Mouse (Mus musculus) left cerebral cortex, postnatal 25 days (tissue): Measurements from ENCODE around the gene Gatd1. TPM values are rescaled to one million over a fixed set of nuclear protein-coding genes. Genes with fewer than 3 reads are reported as not detected.
A peak's percentile ranks its signal among the peaks of the same experiment; 100 is the strongest.

Experiments used
- DNase-seq, 2 experiments: peaks; one replicate each; pipeline ENCODE4 v3.0.0; 2022; ENCODE audit warnings: low spot score in 2 of 2, mixed read lengths in 1 of 2
- intact Hi-C: fragments of 180-260 bp; cut with DNase I; formaldehyde crosslinking; loops from one replicate; pipeline ENCODE4 v1.15.1; 2025
- total RNA-seq, 2 experiments: library from RNA; stranded (reverse); gene quantifications; 2 replicates each; pipeline ENCODE4 v1.2.3; 2021

Gene Gatd1
- total RNA-seq, 2 experiments from 2014 or later = 41.3 to 48.4 TPM

DNA sequence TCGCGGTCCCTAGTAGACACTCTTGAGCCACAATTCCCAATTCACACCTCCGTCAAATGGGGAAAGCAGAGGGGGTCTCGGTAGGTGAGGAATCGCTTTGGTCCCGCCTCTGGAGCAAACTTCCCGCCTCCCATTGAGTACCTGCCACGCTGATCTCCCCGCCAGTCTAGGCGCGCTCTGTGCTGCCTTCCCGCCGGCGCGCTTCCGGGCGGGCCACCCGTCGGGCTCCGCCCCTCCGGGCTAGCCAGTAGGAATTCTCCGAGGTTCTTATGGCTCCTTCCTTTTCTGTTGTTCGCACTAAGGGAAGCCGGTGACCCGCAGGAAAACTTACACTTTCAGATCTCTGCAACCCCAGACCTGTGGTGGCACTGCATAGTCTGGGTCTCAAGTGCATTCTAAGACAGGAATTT, 29.9 kb upstream of the Gatd1 start, which contains the start of gene Pidd1:
Gene Pidd1 (minus strand): TSS at position 198 of the 410 bp plus-strand sequence.
- no peak for DNase-seq
- intact Hi-C loops = no loop called here

DNA sequence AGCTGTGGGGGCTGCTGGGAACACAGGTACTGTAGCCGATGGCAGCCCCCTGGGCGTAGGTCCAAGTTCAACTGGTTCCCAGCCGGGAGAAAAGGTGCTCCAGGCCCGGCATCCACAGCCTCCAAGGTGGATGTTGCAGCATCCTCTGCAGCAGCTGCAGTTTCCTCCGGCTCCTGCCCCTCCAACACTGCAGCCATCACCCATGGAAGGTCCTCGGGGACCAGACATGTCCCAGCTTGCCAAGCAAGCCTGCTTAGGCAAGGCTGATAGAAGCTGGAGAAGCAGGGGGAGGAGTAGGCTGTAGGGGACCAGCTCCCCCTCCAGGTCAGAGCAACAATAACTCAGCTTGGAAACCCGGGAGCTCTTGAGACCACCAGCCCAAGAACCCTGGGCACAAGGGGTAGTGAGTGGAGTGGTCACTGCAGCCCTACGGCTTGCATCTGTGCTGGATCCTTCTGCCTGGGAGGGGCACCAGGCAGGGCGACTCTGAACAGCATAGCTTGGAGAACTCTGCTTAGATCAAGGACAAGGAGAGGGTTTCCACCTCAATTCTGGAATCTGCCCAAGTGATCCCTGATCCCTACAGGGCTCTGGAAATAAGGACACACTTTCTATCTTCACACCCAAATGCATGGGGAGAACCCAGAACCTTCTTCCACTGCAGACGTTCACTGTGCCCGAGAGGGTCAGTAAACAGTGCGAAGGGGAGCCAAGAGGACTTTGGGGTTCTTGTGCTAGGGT, 29.3 kb upstream of the Gatd1 start:
- intact Hi-C loops = no loop called here
- no peak for DNase-seq

DNA sequence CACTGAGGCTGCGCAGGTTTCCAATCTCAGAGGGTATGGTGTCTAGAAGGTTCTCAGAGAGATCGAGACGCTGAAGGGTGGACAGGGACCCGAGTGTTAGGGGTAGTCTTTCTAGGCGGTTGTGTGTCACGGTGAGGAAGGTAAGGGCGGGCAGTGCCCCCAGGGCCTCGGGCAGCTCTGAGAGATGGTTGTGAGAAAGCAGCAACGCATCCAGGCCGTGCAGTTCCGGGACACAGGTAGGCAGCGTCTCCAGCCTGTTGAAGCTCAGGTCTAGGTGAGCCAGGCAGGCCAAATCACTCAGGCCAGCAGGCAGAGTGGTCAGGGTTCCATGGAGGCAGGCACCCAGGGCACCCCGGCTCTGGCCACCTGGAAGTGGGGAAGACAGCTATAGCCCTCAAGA, 28.3 kb upstream of the Gatd1 start:
- intact Hi-C loops = no loop called here
- DNase-seq = no peak

DNA sequence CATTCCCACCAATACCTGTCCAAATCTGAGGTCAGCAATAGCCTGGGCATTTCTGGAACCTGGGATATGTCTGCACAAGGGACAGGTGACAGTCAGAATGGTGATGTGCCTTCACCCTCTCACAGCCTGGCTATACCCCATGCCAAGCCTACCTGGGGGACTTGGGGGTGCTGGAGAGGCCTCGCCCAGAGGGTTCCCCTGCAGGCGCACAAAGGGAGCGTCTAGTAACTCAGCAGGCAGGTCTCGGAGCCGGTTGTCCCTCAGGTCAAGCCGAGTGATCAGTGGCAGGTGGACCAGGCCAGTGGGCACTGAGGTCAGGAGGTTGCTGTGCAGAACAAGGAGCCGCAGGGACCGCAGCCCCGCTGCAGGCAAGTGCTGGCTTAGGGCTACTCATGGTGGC, 27.5 kb upstream of the Gatd1 start:
- DNase-seq = no peak
- intact Hi-C loops = no loop called here

DNA sequence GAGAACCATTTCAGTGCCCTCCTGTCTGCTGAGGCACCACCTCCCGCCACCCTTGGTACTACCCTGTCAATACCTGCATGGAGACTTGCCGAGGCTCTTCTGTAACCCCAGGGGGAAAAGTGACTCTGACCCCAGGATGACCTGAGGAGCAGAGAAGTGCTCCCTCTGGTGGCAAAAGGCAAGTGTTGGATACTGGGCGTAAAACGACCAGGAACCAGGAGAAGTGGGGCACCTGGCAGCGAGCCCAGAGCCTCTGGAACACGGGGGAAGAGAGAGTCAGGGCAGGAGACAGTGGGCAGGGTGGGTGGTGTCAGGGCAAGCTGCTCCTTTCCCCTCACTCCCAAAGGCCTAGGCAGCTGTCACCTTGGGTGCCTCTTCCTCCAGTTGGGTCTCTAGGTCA, 26.7 kb upstream of the Gatd1 start:
- intact Hi-C loops = no loop called here
- DNase-seq = peak in 1 of 2 experiments; percentile 58

DNA sequence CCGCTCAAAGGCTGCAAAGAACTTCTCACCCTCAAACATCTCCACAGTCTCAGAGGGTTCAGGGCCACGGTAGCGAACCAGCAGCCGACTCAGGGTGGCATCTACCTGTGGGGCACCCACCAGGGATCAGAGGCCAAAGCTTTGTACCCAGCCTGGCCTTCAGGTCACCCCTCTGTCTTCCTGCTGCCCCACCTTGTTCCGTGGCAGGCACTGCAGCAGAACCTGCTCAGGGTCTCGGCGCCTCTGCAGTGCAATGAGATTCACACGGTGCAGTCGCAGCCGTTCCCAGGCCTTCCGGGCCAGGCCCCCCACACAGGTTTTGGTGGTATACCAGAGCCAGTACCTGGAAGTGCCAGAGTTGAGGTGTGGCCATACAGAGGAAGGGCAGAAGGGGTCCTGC, 25.9 kb upstream of the Gatd1 start:
- DNase-seq = no peak
- intact Hi-C loops = no loop called here

DNA sequence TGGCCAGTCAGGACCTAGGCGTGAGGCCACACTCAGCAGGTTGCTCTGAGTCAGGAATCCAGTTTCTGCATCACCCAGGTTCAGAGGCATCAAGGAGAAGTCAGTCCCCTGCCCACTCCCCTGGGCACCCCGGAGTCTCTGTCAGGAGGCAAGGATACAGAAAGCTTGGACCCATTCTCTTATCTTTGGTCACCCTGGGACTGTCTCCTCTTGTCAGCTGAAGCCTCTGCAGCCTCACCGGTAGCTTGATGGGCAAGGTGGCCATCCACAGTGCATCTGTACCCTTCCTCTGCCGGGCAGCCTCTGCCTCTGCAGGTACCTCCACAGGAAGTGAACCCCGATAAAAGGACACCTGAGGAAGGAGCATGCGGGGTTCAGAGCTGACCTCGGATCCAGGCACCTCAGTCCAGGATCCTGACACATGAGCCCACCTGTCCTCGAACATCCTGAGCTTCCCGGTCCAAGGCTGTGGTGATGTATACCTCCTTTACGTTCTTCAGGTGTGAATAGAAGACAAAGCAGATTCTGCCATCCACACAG, 25.3 kb upstream of the Gatd1 start:
- intact Hi-C loops = no loop called here
- no peak for DNase-seq

DNA sequence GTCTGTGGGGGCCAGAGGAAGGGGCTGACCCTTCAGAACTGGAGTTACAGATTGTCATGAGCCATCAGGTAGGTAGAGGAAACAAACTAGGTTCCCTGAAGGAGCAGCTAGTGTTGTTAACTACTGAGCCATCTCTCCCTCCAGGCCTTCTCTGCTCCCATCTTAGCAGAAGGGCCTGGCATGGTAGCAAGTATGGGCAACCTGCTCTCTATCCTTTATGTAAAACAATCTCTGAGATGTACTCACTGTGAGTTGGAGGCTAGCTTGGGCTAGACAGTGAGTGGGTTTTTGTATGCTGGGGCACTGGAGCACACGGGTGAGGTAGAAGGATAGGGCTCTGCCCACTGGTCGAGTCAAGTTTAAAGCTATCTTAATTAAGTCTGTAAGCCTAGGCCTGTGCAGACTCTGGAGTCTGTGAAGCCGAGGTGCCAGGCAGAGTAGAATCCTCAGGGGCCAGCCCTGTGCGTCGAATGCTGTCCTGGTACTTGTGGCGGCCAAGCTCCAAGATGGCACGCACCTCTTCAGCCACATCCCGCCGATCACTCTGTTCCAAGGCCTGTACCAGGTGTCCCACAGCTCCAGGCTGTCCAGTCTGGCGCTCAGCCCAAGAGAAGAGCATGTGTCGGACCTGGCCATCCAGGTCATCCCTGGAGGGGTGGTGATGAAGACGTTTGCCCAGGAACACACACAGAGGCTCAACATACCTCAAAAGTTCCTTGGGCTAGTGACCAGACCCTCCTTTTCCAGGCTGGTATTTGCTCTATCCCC, 24.4 kb upstream of the Gatd1 start:
- intact Hi-C loops = no loop called here

DNA sequence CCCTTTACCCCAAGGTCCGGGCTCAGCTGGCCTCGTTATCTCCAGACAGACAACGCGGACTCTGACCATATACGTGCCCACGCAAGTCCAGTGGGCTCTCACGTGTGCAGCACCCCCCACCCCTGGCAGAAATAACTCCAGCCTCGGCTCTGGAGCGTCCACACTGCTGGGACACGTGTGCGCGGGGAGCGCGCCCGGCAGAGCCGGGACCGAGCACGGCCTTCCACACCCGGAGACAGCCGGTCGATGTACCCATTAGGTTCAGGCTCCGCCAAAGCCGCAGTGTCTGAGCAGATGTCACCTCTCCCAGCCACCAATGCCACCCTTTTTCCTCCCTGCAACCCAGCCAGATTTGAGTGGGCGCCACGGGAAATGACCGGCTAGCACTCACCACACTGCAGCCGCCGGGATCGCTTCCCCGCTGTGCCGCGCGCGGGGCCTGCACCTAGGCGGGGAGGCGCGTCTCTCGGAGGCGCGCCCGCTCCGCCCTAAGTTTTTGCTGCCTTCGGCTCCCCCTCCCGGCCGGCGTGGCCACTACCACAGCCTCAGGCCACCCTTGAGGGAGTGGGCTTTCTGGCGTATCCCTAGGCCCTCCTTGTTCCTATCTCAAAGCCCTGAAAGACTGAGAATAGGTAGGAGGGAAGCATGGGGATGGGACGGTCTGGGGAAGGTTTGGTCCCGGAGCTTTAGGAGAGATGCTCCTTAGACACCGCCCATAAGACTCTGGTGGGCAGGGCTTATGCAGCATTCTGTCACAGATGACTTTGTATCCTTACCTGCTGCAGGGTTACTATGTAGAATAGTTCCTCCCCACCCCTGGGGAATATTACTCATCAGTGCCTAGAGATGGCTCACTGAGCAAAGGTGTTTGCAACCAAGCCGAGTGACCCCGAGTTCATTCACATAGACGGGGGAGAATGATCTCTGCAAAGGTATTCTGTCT, 23.5 kb upstream of the Gatd1 start, which contains the start of gene Slc25a22:
Gene Slc25a22 (minus strand): TSS at position 715 of the 943 bp plus-strand sequence.
- intact Hi-C loops = loop anchor here (1.0 kb wide), 1 partner anchor 10 kb away; the partner anchor contains the start of gene Rplp2
- peak; percentile 87 for DNase-seq

More for the DNA sequence above, 24.4 kb upstream of the Gatd1 start:
- DNase-seq = no peak

DNA sequence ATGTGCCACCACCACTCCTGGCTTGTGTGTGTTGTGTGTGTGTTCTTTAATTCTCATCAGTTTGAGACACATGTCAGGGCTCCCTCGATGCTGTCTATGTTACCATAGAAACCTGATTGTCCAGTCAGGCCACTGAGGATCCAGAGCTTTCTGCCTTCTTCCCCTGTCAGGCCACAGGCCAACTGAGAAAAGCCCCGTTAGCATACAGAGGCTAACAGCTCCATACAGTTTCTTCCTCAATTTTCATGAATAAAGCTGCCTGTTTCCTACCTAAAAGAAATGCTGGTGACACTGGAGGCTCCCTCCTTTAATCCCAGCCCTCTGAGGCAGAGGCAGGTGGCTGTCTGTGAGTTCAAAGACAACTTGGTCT, 22.6 kb upstream of the Gatd1 start:
- no peak for DNase-seq
- intact Hi-C loops = no loop called here

DNA sequence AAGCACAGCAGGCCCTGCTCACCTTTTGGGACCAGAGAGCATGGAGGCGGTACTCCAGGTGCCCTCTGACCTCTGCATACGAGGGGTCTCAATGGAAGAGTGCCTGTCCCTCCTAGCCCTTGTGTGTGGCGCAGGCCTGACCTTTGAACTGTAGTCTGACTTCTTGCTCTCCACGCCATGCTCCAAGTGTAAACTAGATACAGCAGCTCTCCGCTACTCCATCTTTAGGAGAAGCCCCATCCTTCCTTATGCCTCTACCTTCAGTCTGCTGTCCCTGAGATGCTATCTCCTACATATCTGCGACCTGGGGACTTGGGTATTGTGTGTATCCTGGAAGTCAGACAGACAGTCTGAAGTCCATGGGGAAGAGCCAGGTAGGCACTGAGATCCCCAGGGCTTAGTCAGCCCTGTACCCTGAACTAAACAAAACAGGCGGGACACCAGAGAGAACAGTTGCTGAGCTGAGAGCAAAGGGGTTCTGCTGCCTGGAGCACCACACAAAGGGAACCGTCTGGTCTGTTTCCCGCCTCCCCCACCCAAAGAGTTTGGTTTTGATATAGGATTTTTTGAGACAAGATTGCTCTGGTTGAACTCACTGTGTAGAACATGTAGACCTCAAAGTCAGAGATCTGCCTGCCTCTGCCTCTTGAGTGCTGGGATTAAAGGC, 22.1 kb upstream of the Gatd1 start:
- intact Hi-C loops = loop anchor here (2.0 kb wide), 1 partner anchor 21 kb away; the partner anchor contains the start of gene Gatd1
- DNase-seq = no peak

DNA sequence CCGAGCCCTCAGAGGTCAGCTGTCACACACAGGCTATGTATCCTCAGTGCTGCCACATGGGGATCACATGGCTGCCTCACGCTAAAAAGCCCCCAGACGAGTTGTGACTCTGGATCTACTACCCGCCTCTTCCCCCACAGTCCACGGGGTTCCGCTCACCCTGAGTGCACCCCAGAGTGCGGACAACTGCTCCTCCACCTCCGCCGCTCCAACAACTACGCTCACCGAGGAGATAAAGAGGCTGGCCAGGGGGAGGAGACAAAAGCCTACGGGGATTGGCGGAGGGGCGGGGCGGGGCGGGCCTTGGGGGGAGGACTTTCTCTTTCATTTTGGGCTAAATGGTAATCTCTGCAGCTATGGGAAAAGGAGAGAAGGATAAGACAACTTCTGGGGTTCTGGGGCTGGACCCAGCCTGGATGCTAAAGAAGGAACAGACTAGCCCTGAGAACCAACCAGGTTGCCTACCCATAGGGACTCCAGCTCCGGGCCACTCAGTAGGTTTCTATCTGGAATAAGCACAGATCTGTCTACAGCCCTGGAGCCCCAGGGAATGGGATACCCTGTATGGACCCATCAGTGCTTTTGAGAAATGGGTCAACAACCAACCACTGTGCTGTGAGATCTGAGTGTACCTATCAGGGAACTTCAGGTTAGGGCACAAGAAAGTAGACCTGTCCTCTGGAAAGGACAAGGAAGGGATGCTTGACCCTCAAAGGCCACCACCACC, 21.4 kb upstream of the Gatd1 start:
- intact Hi-C loops = loop anchor here (2.0 kb wide), 1 partner anchor 20 kb away; the partner anchor contains the start of gene Gatd1
- peak; percentile 51 to 69 for DNase-seq

DNA sequence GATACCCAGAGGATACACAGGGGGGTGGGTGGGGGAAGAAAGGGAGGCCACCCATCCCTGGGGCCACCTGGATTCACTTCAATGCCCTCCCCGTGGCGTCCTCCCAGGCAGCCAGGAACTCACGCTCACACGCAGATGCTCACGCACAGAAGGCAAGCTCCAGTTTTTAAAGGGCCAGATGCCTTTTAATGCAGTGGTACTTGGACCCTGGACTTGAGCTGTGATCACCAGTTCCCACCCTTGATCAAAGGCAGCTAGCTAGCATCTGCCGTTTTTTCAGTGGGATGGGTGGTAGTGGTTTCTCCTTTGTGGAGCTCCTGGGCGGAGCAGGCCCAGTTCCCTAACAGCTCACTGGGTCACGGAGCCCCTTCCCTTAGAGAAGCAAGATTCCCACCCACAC, 20.5 kb upstream of the Gatd1 start:
- intact Hi-C loops = loop anchor here (2.0 kb wide), 1 partner anchor 20 kb away; the partner anchor contains the start of gene Gatd1
- peak; percentile 77 to 89 for DNase-seq

DNA sequence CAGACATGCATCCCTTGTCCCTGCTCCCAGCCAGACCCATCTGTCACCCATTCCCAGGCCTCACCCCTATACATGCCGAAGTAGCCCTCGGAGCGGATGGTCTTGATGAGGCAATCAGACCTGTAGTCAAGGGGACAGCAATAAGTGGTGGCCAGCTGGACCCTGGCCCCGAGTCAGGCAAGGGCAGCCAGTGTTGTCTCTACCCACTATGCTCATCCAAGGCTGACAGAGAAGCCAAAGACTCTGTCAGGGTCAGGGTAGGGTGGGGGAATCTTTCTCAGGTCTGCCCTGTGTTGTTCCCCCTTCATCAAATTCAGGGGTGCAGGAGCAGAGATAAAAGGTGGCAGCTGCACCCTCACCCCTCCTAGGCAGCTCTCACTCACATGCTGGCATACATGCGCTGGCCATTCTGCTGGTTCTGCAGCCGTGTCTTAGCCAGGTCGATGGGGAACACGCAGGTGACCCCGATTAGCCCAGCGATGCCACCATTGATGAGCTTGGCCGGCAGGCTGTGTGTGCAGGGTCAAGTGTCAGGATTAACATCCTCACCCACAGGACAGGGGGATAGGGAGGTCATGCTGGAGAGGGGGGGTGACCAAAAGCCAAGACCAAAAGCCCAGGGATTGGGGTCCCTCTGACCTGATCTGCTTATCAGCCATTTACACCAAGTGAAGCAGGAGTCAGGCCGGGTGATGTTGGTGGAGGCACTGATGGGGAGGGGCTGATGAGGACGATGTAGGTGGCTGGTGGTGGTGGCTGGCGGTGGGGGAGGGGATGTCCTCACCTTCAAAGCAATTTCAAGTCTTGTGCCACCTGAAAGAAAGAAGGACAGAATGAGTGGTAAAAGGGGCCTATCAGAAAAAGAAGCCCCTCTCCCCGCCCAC, 19.8 kb upstream of the Gatd1 start:
- no peak for DNase-seq
- intact Hi-C loops = loop anchor here (2.0 kb wide), 1 partner anchor 19 kb away; the partner anchor contains the start of gene Gatd1

DNA sequence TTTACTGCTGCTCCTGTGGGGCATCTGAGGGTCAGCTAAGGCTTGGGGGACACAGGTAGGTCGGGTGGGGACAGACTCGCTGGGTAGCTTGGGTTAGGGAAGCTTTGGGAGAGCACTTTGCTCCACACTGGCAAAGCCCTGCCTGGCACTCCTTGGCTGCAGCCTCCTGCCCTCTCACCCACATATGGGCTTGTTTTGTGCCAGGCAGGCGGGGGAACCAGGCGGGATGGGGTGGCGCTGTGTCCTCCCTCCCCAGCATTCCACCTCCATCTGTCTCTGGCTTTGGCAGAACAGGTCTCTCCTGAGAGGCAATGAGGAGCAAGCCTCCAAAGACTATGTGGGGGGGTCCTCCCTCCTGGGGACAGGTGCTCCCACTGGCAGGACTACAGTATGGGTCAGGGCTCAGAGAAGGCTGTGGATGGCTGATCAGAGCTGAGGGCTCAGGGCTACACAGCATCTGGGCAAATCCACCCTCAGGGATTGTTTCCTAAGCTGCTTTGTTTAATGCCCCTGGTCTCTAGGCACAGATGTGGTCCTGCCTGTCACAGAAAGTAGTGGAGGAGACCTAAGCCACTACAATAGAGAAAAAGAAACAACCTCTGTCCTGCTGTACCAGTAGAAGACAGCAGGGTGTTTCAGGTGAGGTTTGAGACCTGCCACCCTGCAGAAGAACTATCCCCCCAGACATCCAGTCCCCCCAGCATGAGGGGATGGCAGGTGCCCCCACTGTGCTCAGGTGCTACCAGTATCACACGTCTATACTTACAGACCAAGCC, 19.0 kb upstream of the Gatd1 start:
- intact Hi-C loops = no loop called here
- DNase-seq = peak in 1 of 2 experiments; percentile 41

DNA sequence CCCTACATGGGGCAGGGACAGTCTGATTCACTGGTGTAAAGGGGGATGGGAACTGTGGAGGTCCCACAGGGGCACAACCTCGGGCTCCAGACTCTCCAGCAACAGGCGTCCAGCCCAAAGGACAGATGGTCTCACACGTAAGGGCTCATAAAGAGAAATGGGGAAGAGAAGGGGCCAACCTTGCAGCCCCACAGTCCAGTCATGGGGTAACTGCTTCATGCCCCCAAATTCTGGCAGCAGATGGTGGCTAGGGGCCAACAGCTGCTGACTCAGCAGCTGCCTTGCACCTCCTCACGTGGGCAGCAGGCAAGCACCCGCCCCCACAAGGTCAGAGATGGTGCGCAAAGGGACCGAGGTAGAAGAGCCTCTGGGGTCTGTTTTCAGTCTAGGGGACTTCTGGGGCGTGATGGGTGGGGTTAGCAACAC, 18.3 kb upstream of the Gatd1 start:
- DNase-seq = peak in 1 of 2 experiments; percentile 24
- intact Hi-C loops = no loop called here
